Mouse (Mus musculus): ENCODE measurements around the gene 4933416C03Rik. TPM values are rescaled to one million over a fixed set of nuclear protein-coding genes. Genes with fewer than 3 reads are reported as not detected.

Gene 4933416C03Rik
- polyA plus RNA-seq, 2 experiments from 2014 or later = 1.0 TPM; not detected in 1

GRCm38 (mm10) chr10:116078636-116079035 lies 35.1 kb downstream of the 4933416C03Rik start:
- no peak for ATAC-seq

- ATAC-seq = no peak
These were observed 37.8 kb downstream of the 4933416C03Rik start for GRCm38 (mm10) chr10:116075954-116076353.

Other genes starting within 250 kb of the 4933416C03Rik start
- under 1 TPM in 1 of 2 experiments, not detected in 1; 0.27 TPM for gene Ptprr, start 95.7 kb downstream of the 4933416C03Rik start, polyA plus RNA-seq (2017; shearing (Covaris generic))
- gene Ptprb, start 161.6 kb upstream of the 4933416C03Rik start, polyA plus RNA-seq (2017; shearing (Covaris generic)) = not detected

Measured in CD4-positive, CD25-positive, alpha-beta regulatory T cell, adult 4 months (primary cell).